Mouse (Mus musculus) hindbrain, embryonic 16.5 days (tissue): ENCODE measurements around the gene Edil3. TPM values are rescaled to one million over a fixed set of nuclear protein-coding genes. Genes with fewer than 3 reads are reported as not detected.
A peak's percentile ranks its signal among the peaks of the same experiment; 100 is the strongest.

ENCODE experiments used
- ATAC-seq: fragments of 200-750 bp; cut with Nextera tagmentation; 2 replicates; pipeline ENCODE4 v1.8.0; 2017; ENCODE audit warnings: moderate TSS enrichment, moderate library complexity
- H3K27ac ChIP-seq: fragments of 300-500 bp; sonication (generic); 2 replicates; pipeline ENCODE4 v1.5.1; 2014; ENCODE audit warnings: low read depth, mild to moderate bottlenecking, control low read depth, low read length, moderate library complexity
- H3K27me3 ChIP-seq: fragments of 300-500 bp; sonication (generic); replicated peaks from 2 replicates; pipeline ENCODE4 v1.6.1; 2014; ENCODE audit warnings: low read length; ENCODE audit not compliant: control insufficient read depth, insufficient read depth
- H3K36me3 ChIP-seq: fragments of 300-500 bp; sonication (generic); 2 replicates; pipeline ENCODE4 v1.6.1; 2014; ENCODE audit warnings: mild to moderate bottlenecking, low read length, moderate library complexity, mixed read lengths; ENCODE audit not compliant: control insufficient read depth, insufficient read depth
- H3K4me1 ChIP-seq: fragments of 300-500 bp; sonication (generic); 2 replicates; pipeline ENCODE4 v1.6.1; 2014; ENCODE audit warnings: low read depth, low read length; ENCODE audit not compliant: control insufficient read depth, insufficient read depth
- H3K4me2 ChIP-seq: fragments of 300-500 bp; sonication (generic); 2 replicates; pipeline ENCODE4 v1.6.1; 2014; ENCODE audit warnings: mild to moderate bottlenecking, low read length, control low read depth, moderate library complexity
- H3K4me3 ChIP-seq: fragments of 300-500 bp; sonication (generic); 2 replicates; pipeline ENCODE4 v1.5.1; 2014; ENCODE audit warnings: mild to moderate bottlenecking, low read length, control low read depth, moderate library complexity
- H3K9ac ChIP-seq: fragments of 300-500 bp; sonication (generic); 2 replicates; pipeline ENCODE4 v1.6.1; 2014; ENCODE audit warnings: low read depth, mild to moderate bottlenecking, control low read depth, low read length, moderate library complexity
- H3K9me3 ChIP-seq: fragments of 300-500 bp; sonication (generic); 2 replicates; pipeline ENCODE4 v1.6.1; 2014; ENCODE audit warnings: mild to moderate bottlenecking, low read length, moderate library complexity; ENCODE audit not compliant: control insufficient read depth
- WGBS: fragments of 180-500 bp; shearing (Covaris S2); extraction: QIAGEN DNeasy Blood & Tissue Kit; methylation state at CpG from one replicate; pipeline ENCODE4 v1.1.7; 2014; 5-methylcytosine and 5-hydroxymethylcytosine counted together
- polyA plus RNA-seq: library from polyadenylated mRNA; unstranded; fragments of >200 nt; fragmentation: Nextera tagmentation; extraction: Ambion mirVana; gene quantifications from 2 replicates; pipeline ENCODE4 v1.2.1, GENCODE M21; 2015

Gene Edil3
- polyA plus RNA-seq, 1 experiment from 2014 or later, result 63.7 TPM

GRCm38 (mm10) chr13:88822976-88823521 lies 1.8 kb downstream of the Edil3 start:
- peak; percentile 35; the same call in 1 of the 2 replicates for ATAC-seq
- Histone ChIP-seq H3K4me2 (peak overlapping the region; percentile 85), H3K27me3 (no peaks in the 10 kb centered on the region), H3K36me3 (no peaks in the 10 kb centered on the region), H3K9me3 (no peaks in the 10 kb centered on the region), H3K9ac (peak overlapping the region; percentile 91), H3K27ac (peak overlapping the region; percentile 81), H3K4me3 (peak overlapping the region; percentile 74), H3K4me1 (peaks cover 5% of the 10 kb centered on the region)
- 9% methylated on average over 10 of the region's 10 CpGs for WGBS

- Histone ChIP-seq H3K4me3 (peak overlapping the region; percentile 74), H3K9ac (peak overlapping the region; percentile 91), H3K27ac (peak overlapping the region; percentile 81), H3K9me3 (no peaks in the 10 kb centered on the region), H3K4me1 (peaks cover 5% of the 10 kb centered on the region), H3K4me2 (peak overlapping the region; percentile 85), H3K27me3 (no peaks in the 10 kb centered on the region), H3K36me3 (no peaks in the 10 kb centered on the region)
- peak; percentile 78 for ATAC-seq
- WGBS, result under 1% methylated on average over 25 of the region's 25 CpGs
Measured at GRCm38 (mm10) chr13:88823522-88824419, 2.5 kb downstream of the Edil3 start.

GRCm38 (mm10) chr13:88824441-88824840 lies 3.2 kb downstream of the Edil3 start:
- Histone ChIP-seq H3K4me3 (peak overlapping the region; percentile 74), H3K9ac (peak overlapping the region; percentile 43; the same call in 1 of the 2 replicates), H3K4me1 (peaks cover 5% of the 10 kb centered on the region), H3K9me3 (no peaks in the 10 kb centered on the region), H3K36me3 (no peaks in the 10 kb centered on the region), H3K27me3 (no peaks in the 10 kb centered on the region), H3K4me2 (peak overlapping the region; percentile 85), H3K27ac (no peak overlapping the region)
- WGBS, result 7% methylated on average over 4 of the region's 4 CpGs
- ATAC-seq, result no peak

GRCm38 (mm10) chr13:88828362-88828761 lies 7.1 kb downstream of the Edil3 start:
- 75% methylated on average over 10 of the region's 10 CpGs for WGBS
- no peak overlapping the region for H3K4me2 ChIP-seq
- H3K9ac ChIP-seq, result no peak overlapping the region
- no peaks in the 10 kb centered on the region for H3K36me3 ChIP-seq
- no peak overlapping the region for H3K4me3 ChIP-seq
- no peak for ATAC-seq
- no peaks in the 10 kb centered on the region for H3K4me1 ChIP-seq
- no peaks in the 10 kb centered on the region for H3K27me3 ChIP-seq
- H3K9me3 ChIP-seq, result no peaks in the 10 kb centered on the region
- H3K27ac ChIP-seq, result no peak overlapping the region

GRCm38 (mm10) chr13:88833732-88834131 lies 12.5 kb downstream of the Edil3 start:
- no peak overlapping the region for H3K4me2 ChIP-seq
- no peaks in the 10 kb centered on the region for H3K9me3 ChIP-seq
- no peaks in the 10 kb centered on the region for H3K4me1 ChIP-seq
- no peak for ATAC-seq
- no peak overlapping the region for H3K27ac ChIP-seq
- H3K36me3 ChIP-seq, result no peaks in the 10 kb centered on the region
- H3K9ac ChIP-seq, result no peak overlapping the region
- no peak overlapping the region for H3K4me3 ChIP-seq
- WGBS, result 79% methylated on average over 1 of the region's 1 CpGs
- H3K27me3 ChIP-seq, result no peaks in the 10 kb centered on the region

- ATAC-seq, result no peak
- H3K4me3 ChIP-seq, result no peak overlapping the region
Measured at GRCm38 (mm10) chr13:88849739-88850138, 28.5 kb downstream of the Edil3 start.

GRCm38 (mm10) chr13:88879960-88880359 lies 58.7 kb downstream of the Edil3 start:
- no peak for ATAC-seq
- H3K36me3 ChIP-seq, result no peaks in the 10 kb centered on the region
- H3K4me2 ChIP-seq, result no peak overlapping the region
- WGBS, result 83% methylated on average over 2 of the region's 2 CpGs
- H3K9ac ChIP-seq, result no peak overlapping the region
- no peaks in the 10 kb centered on the region for H3K9me3 ChIP-seq
- H3K4me1 ChIP-seq, result no peaks in the 10 kb centered on the region
- H3K4me3 ChIP-seq, result no peak overlapping the region
- no peak overlapping the region for H3K27ac ChIP-seq
- H3K27me3 ChIP-seq, result no peaks in the 10 kb centered on the region

More at GRCm38 (mm10) chr13:88849739-88850138, 28.5 kb downstream of the Edil3 start:
- Histone ChIP-seq H3K27me3 (no peaks in the 10 kb centered on the region), H3K9ac (no peak overlapping the region), H3K36me3 (no peaks in the 10 kb centered on the region), H3K9me3 (no peaks in the 10 kb centered on the region), H3K4me2 (no peak overlapping the region), H3K4me1 (no peaks in the 10 kb centered on the region), H3K27ac (no peak overlapping the region)
- WGBS, result 80% methylated on average over 4 of the region's 4 CpGs

GRCm38 (mm10) chr13:88890728-88891127 lies 69.5 kb downstream of the Edil3 start:
- no peak for ATAC-seq
- Histone ChIP-seq H3K36me3 (no peaks in the 10 kb centered on the region), H3K27me3 (no peaks in the 10 kb centered on the region), H3K9ac (no peak overlapping the region), H3K9me3 (no peaks in the 10 kb centered on the region), H3K4me1 (no peaks in the 10 kb centered on the region), H3K4me2 (no peak overlapping the region), H3K27ac (no peak overlapping the region), H3K4me3 (no peak overlapping the region)
- 71% methylated on average over 3 of the region's 3 CpGs for WGBS

- Histone ChIP-seq H3K27me3 (no peaks in the 10 kb centered on the region), H3K4me1 (no peaks in the 10 kb centered on the region), H3K36me3 (no peaks in the 10 kb centered on the region), H3K27ac (no peak overlapping the region), H3K4me3 (no peak overlapping the region), H3K9me3 (no peaks in the 10 kb centered on the region), H3K9ac (no peak overlapping the region), H3K4me2 (no peak overlapping the region)
- no peak for ATAC-seq
- WGBS, result 79% methylated on average over 3 of the region's 3 CpGs
Measured at GRCm38 (mm10) chr13:88900046-88900445, 78.8 kb downstream of the Edil3 start.
